Mouse (Mus musculus) liver, adult 2 months (tissue): ENCODE measurements around the gene Trio. TPM values are rescaled to one million over a fixed set of nuclear protein-coding genes. Genes with fewer than 3 reads are reported as not detected.

Source experiments
- DNase-seq: peaks from one replicate; pipeline ENCODE4 v3.0.0-alpha.2; 2011; ENCODE audit warnings: low read depth, low spot score; ENCODE audit errors: extremely low read depth
- H3K27ac ChIP-seq: fragments of 200-500 bp; replicated peaks from 2 replicates; pipeline ENCODE4 v1.5.1; 2012; ENCODE audit warnings: low read depth, mild to moderate bottlenecking, control low read depth, inconsistent platforms, low read length; ENCODE audit not compliant: insufficient read depth
- H3K27me3 ChIP-seq: fragments of 200-500 bp; 2 replicates; pipeline ENCODE4 v1.6.1; 2012; ENCODE audit warnings: mild to moderate bottlenecking, moderate library complexity, low read length, inconsistent platforms; ENCODE audit not compliant: control insufficient read depth, insufficient read depth
- H3K36me3 ChIP-seq: fragments of 200-500 bp; 2 replicates; pipeline ENCODE4 v1.6.1; 2012; ENCODE audit warnings: low read length, inconsistent platforms; ENCODE audit not compliant: control insufficient read depth, insufficient read depth
- H3K4me1 ChIP-seq: fragments of 200-500 bp; 2 replicates; pipeline ENCODE4 v1.6.1; 2011; ENCODE audit warnings: low read length; ENCODE audit not compliant: control insufficient read depth, insufficient read depth
- H3K4me3 ChIP-seq: fragments of 200-500 bp; 2 replicates; pipeline ENCODE4 v1.5.1; 2011; ENCODE audit warnings: low read depth, mild to moderate bottlenecking, control low read depth, low read length, moderate library complexity; ENCODE audit not compliant: insufficient read depth
- H3K79me2 ChIP-seq: fragments of 200-500 bp; 2 replicates; pipeline ENCODE4 v1.6.1; 2012; ENCODE audit warnings: inconsistent platforms, mild to moderate bottlenecking, low read length, moderate library complexity; ENCODE audit not compliant: control insufficient read depth, insufficient read depth
- H3K9ac ChIP-seq: fragments of 200-500 bp; 2 replicates; pipeline ENCODE4 v1.6.1; 2012; ENCODE audit warnings: low read depth, mild to moderate bottlenecking, control low read depth, inconsistent platforms, low read length
- CTCF ChIP-seq: fragments of 200-500 bp; IDR thresholded peaks from 2 replicates; pipeline ENCODE4 v1.5.1; 2011; ENCODE audit warnings: low read depth, low read length, control low read depth
- POLR2A ChIP-seq: fragments of 200-500 bp; IDR thresholded peaks from 2 replicates; pipeline ENCODE4 v1.6.1; 2011; ENCODE audit warnings: low read length, control low read depth; ENCODE audit not compliant: insufficient read depth; ENCODE audit errors: extremely low read depth
- WGBS: fragments of 180-500 bp; shearing (Covaris S2); methylation state at CpG from one replicate; pipeline ENCODE4 v1.1.7; 2018; 5-methylcytosine and 5-hydroxymethylcytosine counted together
- polyA plus RNA-seq: library from polyadenylated mRNA; depleted of rRNA; stranded (reverse); fragments of >200 nt; gene quantifications from 2 replicates; pipeline ENCODE4 v1.2.3, GENCODE M21; 2012
- total RNA-seq: library from RNA; depleted of rRNA; stranded (reverse); fragments of >200 nt; gene quantifications from 2 replicates; pipeline ENCODE4 v1.2.3, GENCODE M21; 2014

Gene Trio
- total and polyA plus RNA-seq, 2 experiments, result 10.6 to 17.9 TPM

GRCm38 (mm10) chr15:27779827-27780226 is 245.8 kb downstream of the Trio start:
- WGBS, result 91% methylated on average over 10 of the region's 10 CpGs

DNA sequence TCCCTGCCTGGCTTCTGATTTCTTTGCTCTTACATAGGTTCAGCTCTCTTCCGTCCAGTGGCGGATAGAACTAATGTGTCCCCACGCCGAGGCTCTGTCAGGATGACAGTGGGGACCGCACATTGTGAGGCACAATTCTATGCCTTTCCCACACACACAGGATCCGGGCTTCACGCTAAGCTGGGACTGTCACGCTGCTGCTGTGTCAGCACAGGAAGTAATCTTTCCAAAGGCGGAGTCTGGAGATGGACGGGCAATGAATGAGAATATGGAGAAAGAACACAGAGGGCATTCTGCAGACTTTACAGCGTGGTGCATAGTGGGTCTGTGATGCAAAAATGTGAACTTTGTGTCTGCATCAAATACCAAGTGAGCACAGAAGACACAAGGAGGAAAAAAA is 246.2 kb downstream of the Trio start:
- H3K27ac ChIP-seq, result no peak overlapping the region
- no peaks in the 10 kb centered on the region for H3K79me2 ChIP-seq
- no peak overlapping the region for H3K9ac ChIP-seq
- no peaks in the 10 kb centered on the region; the same call in 1 of the 2 replicates for H3K4me1 ChIP-seq
- no peaks in the 10 kb centered on the region; the same call in 1 of the 2 replicates for H3K36me3 ChIP-seq
- WGBS, result 77% methylated on average over 11 of the region's 11 CpGs
- no peaks in the 10 kb centered on the region for H3K27me3 ChIP-seq
- H3K4me3 ChIP-seq, result no peak overlapping the region
- no peak for DNase-seq
- no peak for TF ChIP-seq POLR2A
- no peak for TF ChIP-seq CTCF

More at GRCm38 (mm10) chr15:27779827-27780226, 245.8 kb downstream of the Trio start:
- Histone ChIP-seq H3K27ac (no peak overlapping the region), H3K9ac (no peak overlapping the region), H3K4me3 (no peak overlapping the region), H3K27me3 (no peaks in the 10 kb centered on the region), H3K4me1 (peaks cover 1% of the 10 kb centered on the region), H3K36me3 (no peaks in the 10 kb centered on the region; the same call in 1 of the 2 replicates), H3K79me2 (no peaks in the 10 kb centered on the region)
- no peak for DNase-seq
- TF ChIP-seq POLR2A (no peak), CTCF (no peak)

DNA sequence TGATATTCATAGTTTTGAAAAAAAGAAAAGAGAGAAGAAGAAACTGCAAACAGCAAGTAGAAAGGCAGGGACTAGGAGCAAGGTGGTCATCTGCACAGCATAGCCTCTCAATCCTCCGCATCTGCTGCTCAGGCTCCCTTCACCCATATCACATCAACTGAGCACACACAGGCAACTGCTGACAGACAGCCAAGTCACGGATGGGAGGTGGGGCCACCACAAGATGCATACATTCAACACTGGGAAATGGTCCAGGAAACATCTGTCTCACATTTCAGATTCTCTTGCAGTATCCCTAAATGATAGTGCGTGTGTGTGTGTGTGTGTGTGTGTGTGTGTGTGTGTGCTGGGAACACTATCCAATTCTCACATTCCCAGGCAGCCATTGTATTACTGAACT is 247.4 kb downstream of the Trio start:
- Histone ChIP-seq H3K36me3 (peaks cover 3% of the 10 kb centered on the region; the same call in 1 of the 2 replicates), H3K4me1 (no peaks in the 10 kb centered on the region), H3K9ac (no peak overlapping the region), H3K27me3 (no peaks in the 10 kb centered on the region), H3K79me2 (no peaks in the 10 kb centered on the region), H3K27ac (no peak overlapping the region), H3K4me3 (no peak overlapping the region)
- TF ChIP-seq POLR2A (no peak), CTCF (no peak)
- 71% methylated on average over 3 of the region's 3 CpGs for WGBS
- no peak for DNase-seq

DNA sequence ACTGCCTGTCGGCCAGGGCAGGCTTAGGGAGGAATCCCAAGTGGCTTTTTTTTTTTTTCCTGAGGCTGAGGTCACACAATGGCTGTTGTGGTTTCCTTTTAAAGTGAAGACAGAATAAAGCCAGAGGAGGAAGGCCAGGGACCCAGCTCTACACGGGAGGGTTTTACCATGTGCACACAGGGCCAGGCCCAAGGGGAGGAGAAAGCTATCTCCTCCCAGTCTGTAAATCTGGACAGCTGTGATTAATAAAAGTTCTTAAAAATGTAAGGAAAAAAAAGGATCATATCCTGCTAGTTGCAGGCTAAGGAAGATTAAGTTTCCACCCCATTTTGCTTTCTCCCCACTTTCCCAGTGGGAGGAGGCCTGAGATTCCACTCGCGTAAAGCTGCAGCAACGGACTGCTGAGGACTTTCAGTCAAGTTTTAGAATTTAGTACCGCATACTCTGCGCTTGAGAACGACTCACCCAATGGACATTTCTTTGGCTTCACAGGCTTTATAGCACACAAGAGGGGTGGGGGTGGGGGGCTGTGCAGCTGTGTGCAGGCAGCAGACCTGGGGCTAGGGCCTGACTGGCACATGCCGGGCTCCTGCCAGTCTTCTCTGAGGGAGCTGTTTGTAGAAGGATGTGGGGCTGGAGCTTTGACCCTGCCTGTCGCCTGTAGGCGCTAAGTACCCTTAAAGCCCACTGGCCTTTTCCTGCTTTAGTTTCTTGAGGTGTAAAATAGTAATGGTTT is 248.0 kb downstream of the Trio start:
- peaks cover 6% of the 10 kb centered on the region; the same call in 1 of the 2 replicates for H3K36me3 ChIP-seq
- H3K4me1 ChIP-seq, result no peaks in the 10 kb centered on the region
- 82% methylated on average over 11 of the region's 11 CpGs for WGBS
- no peak for DNase-seq
- no peak overlapping the region for H3K4me3 ChIP-seq
- H3K27me3 ChIP-seq, result no peaks in the 10 kb centered on the region
- no peak overlapping the region for H3K9ac ChIP-seq
- TF ChIP-seq CTCF (no peak), POLR2A (no peak)
- H3K79me2 ChIP-seq, result no peaks in the 10 kb centered on the region
- no peak overlapping the region for H3K27ac ChIP-seq

DNA sequence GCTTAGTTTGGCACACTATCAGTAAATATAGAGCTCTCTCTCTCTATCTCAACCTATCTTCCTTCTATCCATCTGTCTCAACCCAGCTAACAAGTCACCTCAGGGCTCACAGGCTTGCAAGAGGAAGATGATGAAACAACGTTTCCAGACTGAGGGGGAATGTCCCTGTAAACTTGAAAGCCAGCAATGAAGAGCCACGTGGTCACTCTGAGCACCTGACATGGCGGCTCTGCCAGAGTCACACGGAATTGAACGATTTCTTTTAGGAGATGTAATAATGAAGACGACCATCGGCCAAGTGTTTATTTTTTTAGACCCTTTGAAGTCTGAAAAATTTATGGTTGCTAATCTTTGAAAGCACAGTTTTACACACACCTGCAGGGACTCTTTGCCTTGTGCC is 251.2 kb downstream of the Trio start:
- Histone ChIP-seq H3K79me2 (no peaks in the 10 kb centered on the region), H3K27ac (no peak overlapping the region), H3K4me3 (no peak overlapping the region), H3K4me1 (no peaks in the 10 kb centered on the region), H3K36me3 (peaks cover 12% of the 10 kb centered on the region; the same call in 1 of the 2 replicates), H3K9ac (no peak overlapping the region), H3K27me3 (no peaks in the 10 kb centered on the region)
- no peak for DNase-seq
- 87% methylated on average over 7 of the region's 7 CpGs for whole genome bisulfite sequencing
- TF ChIP-seq CTCF (no peak), POLR2A (no peak)

- no peaks in the 10 kb centered on the region for H3K79me2 ChIP-seq
Measured at GRCm38 (mm10) chr15:27772125-27772627, 253.5 kb downstream of the Trio start.

More at GRCm38 (mm10) chr15:27772125-27772627, 253.5 kb downstream of the Trio start:
- Histone ChIP-seq H3K4me3 (no peak overlapping the region), H3K27ac (no peak overlapping the region), H3K27me3 (no peaks in the 10 kb centered on the region), H3K36me3 (peaks cover 13% of the 10 kb centered on the region; the same call in 1 of the 2 replicates), H3K9ac (no peak overlapping the region), H3K4me1 (no peaks in the 10 kb centered on the region)
- TF ChIP-seq CTCF (no peak), POLR2A (no peak)
- 83% methylated on average over 7 of the region's 7 CpGs for WGBS
- no peak for DNase-seq
